Mouse (Mus musculus) cerebellum, postnatal 36 days (tissue): ENCODE measurements at regions not wholly inside any gene's neighbourhood (a gene's known extent, or its start where the extent isn't known, plus 50 kb on each side); places are given as distances from the start of the nearest gene placed in this dataset.
A peak's percentile ranks its signal among the peaks of the same experiment; 100 is the strongest.

Experiments used
- DNase-seq, 2 experiments: peaks; one replicate each; pipeline ENCODE4 v3.0.0; 2021 to 2022; ENCODE audit warnings: mixed read lengths in 2 of 2

- DNase-seq, result no peak
Measured at GRCm38 (mm10) chr1:28677700-28678099, 102.4 kb downstream of the Gm597 start.

- no peak for DNase-seq
Measured at GRCm38 (mm10) chr1:28675336-28675735, 104.7 kb downstream of the Gm597 start.

DNA sequence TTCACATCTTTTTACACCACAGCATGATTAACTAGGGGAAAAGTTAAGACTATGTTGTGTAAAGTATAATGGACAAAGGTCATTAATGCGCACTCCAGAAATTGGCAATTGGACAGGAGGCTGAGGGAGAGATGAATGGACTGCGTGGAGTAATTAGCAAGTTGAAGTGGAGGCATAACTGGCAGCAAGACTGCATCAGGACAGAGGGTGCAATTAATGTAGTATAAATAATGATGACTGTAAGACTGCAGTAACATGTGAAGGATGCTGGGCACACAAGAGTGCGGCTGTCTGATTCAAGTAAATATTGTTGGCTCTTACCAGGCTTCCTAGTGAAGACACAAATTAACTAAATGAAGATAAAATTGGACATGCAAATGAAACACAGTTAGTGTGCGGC is 139.2 kb downstream of the Gm597 start:
- DNase-seq, result no peak

DNA sequence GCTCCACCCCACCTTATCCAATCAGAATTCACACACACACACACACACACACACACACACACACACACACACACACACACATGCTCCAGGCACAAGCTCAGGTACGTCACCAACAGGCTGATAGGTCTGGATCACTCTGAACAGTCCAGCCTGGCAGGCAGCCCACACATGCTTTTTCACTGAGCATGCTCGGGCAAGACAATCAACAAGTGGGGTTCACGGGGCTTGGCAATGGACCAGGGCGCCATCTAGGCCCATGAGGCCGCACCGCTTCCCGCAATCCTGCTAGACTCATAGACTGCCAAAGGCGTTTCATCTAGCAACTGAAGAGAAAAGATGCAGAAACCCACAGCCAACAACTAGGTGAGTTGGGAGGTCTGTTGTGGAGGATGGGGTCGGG is 157.3 kb downstream of the Gm597 start:
- peak in 1 of 2 experiments; percentile 4 for DNase-seq

DNA sequence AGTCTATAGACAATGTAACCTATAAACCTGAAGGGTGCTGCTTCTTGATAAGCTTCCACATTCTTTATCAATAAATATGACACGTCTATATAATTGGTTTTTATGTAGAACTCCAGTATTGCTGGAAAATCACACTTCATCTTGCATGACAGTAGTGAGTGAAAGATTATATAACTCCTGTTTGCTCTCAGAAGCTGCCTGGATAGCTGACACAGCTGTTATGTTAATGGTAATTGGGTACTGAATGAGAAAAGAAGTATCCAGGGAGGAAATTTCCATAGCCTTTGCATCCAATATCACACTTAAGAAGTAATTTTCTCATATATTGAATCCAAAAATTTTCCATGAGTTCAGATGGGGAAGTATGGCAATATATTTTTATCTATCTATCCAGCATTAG is 177.7 kb downstream of the Gm597 start:
- no peak for DNase-seq

DNA sequence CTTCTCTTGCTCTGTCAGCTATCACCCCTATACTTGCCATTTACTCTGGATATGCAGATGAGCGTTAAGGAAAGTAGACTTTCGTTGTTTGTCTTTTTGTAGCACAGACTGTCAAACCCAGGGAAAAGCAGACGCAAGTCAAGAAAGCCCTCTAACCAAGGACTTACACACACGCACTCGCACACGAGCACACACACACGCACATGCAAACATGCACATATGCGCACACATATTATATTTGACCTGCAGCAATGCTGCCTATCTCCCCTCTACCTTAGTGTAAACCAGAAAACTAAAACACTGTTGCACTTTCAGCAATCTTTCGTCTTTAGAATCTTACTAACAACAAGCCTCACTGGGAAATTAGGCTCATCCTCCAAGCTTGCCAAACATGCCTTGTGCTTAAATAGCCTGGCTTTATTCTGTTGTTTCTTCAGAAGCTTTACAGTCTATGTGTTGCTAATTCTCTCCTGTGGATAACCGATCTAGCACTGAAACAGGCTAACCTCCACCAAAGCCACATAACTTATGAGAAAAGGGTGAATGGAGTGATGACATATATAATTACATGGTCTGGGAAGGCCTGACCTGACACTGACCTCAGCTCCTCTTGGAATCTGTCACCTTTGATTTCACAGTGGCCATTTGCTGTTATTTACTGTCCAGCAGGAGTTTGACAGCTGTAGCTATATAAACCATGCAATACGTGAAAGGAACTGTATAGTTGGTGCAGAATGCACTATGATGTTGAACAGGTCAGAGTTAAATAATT is 214.5 kb downstream of the Gm597 start:
- no peak for DNase-seq

GRCm38 (mm10) chr1:28563894-28564293 is 216.2 kb downstream of the Gm597 start:
- no peak for DNase-seq
